Mouse (Mus musculus): ENCODE measurements at regions not wholly inside any gene's neighbourhood (a gene's known extent, or its start where the extent isn't known, plus 50 kb on each side); places are given as distances from the start of the nearest gene placed in this dataset.
"Not testable (repeated sequence)": the region's sequence is repeated elsewhere in the genome, so short reads cannot be mapped to it uniquely, and the experiment has no call there.

DNA sequence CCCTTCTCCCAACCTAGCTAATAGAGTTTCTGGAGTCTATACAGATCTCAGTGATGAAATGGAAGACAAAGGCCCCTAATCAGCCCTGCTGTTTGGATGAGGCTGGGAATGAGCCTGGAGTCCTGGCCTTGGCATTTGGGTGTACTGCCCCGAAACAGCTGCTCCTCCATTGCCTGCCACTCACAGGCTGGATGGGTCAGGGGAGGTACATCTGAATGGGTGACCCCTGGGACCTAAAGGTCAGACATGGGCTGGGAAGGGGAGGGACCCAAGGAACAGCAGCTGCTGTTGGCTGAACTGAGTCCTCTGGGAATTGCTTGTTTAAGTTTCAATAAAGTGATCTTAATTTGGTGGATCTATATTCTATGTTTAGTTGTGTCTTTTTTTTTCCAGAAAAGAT is 316.9 kb downstream of the Tox3 start:
- dilution Hi-C loops (cut with MboI; ENCODE audit: extremely low pct_ligation_motif_present, extremely low pct_unique_long_range_greater_than_20kb, low sequenced_read_pairs), result no loop called here
- H3K36me3 ChIP-seq (replicated peaks in 1 of 2; ENCODE audit: control insufficient read depth in 1 of 2, insufficient read depth in 1 of 2, low read length in 1 of 2), result no peaks in the 10 kb centered on the region
- no peak overlapping the region for H3K4me3 ChIP-seq (replicated peaks in 1 of 3; ENCODE audit: low read depth in 2 of 3, low read length in 2 of 3, poor library complexity in 1 of 3)
- in situ Hi-C loops (cut with MboI; ENCODE audit: low pct_ligation_motif_present, low pct_unique_long_range_greater_than_20kb, low sequenced_read_pairs), result no loop called here
- TF ChIP-seq BHLHE40 (IDR thresholded peaks at IDR 0.05; ENCODE audit: low read depth, low read length) (no peak), JUN (IDR thresholded peaks at IDR 0.05; ENCODE audit: insufficient read depth, low read depth, low read length) (no peak), SMC3 (IDR thresholded peaks at IDR 0.05; ENCODE audit: low read depth, low read length) (no peak), MXI1 (IDR thresholded peaks at IDR 0.05; ENCODE audit: low read depth, low read length) (no peak), RAD21 (IDR thresholded peaks at IDR 0.05; ENCODE audit: low read depth, low read length) (no peak), POLR2AphosphoS2 (IDR thresholded peaks at IDR 0.05; ENCODE audit: low read depth, low read length) (no peak), SIN3A (IDR thresholded peaks at IDR 0.05; ENCODE audit: low read length) (no peak), PAX5 (IDR thresholded peaks at IDR 0.05; ENCODE audit: low read length) (no peak), POLR2A (IDR thresholded peaks at IDR 0.05; ENCODE audit: low read depth, low read length) (no peak), ELF1 (IDR thresholded peaks at IDR 0.05; ENCODE audit: low read depth, low read length) (no peak), RCOR1 (conservative IDR thresholded peaks at IDR 0.05; ENCODE audit: low read depth, low read length) (no peak), JUND (conservative IDR thresholded peaks at IDR 0.05; ENCODE audit: low read depth, low read length) (no peak), E2F4 (IDR thresholded peaks at IDR 0.05; ENCODE audit: insufficient replicate concordance, low read depth, low read length) (no peak), MEF2A (IDR thresholded peaks at IDR 0.05; ENCODE audit: borderline replicate concordance, low read depth, low read length) (no peak), HCFC1 (IDR thresholded peaks at IDR 0.05; ENCODE audit: low read depth, low read length) (no peak), NELFE (IDR thresholded peaks at IDR 0.05; ENCODE audit: low read depth, low read length) (no peak), CHD2 (IDR thresholded peaks at IDR 0.05; ENCODE audit: low read length) (no peak), EP300 (IDR thresholded peaks at IDR 0.05; ENCODE audit: low read length) (no peak), MAZ (IDR thresholded peaks at IDR 0.05; ENCODE audit: low read depth, low read length) (no peak)
- H3K4me1 ChIP-seq (ENCODE audit: control insufficient read depth in 1 of 2, insufficient read depth in 2 of 2), result no peaks in the 10 kb centered on the region
- H3K27ac ChIP-seq (ENCODE audit: insufficient read depth, low read depth), result no peak overlapping the region
- H3K79me2 ChIP-seq (replicated peaks; ENCODE audit: control insufficient read depth, extremely low read depth, insufficient read depth, poor library complexity, severe bottlenecking), result no peaks in the 10 kb centered on the region
- no peak for DNase-seq (ENCODE audit: extremely low read depth)
- H3K4me2 ChIP-seq (ENCODE audit: insufficient read depth, low read depth, poor library complexity, severe bottlenecking), result no peak overlapping the region
- H3K9me3 ChIP-seq (replicated peaks; ENCODE audit: low read length), result no peaks in the 10 kb centered on the region
- no peaks in the 10 kb centered on the region for H3K27me3 ChIP-seq (replicated peaks)
- H3K9ac ChIP-seq (ENCODE audit: insufficient read depth, low read depth), result no peak overlapping the region

DNA sequence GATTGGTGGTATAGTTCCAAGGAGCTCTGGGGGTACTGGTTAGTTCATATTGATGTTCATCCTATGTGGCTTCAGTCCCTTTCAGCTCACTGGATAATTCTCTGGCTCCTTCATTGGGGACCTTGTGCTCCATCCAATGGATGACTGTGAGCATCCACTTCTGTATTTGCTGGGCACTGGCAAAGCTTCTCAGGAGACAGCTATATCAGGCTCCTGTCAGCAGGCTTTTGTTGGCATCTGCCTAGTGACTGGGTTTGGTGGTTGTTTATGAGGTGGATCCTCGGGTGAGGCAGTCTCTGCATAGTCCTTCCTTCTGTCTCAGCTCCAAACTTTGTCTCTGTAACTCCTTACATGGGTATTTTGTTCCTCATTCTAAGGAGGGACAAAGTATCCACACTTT is 330.2 kb downstream of the Tox3 start:
- dilution Hi-C loops (cut with MboI; ENCODE audit: extremely low pct_ligation_motif_present, extremely low pct_unique_long_range_greater_than_20kb, low sequenced_read_pairs); DNase-seq (ENCODE audit: extremely low read depth); H3K9ac ChIP-seq (ENCODE audit: insufficient read depth, low read depth): not testable (repeated sequence)

More for the DNA sequence above, 330.2 kb downstream of the Tox3 start:
- H3K9me3 ChIP-seq (replicated peaks; ENCODE audit: low read length); H3K27me3 ChIP-seq (replicated peaks); H3K4me2 ChIP-seq (ENCODE audit: insufficient read depth, low read depth, poor library complexity, severe bottlenecking); H3K4me3 ChIP-seq (replicated peaks in 1 of 3; ENCODE audit: low read depth in 2 of 3, low read length in 2 of 3, poor library complexity in 1 of 3); H3K27ac ChIP-seq (ENCODE audit: insufficient read depth, low read depth); H3K36me3 ChIP-seq (replicated peaks in 1 of 2; ENCODE audit: control insufficient read depth in 1 of 2, insufficient read depth in 1 of 2, low read length in 1 of 2); H3K79me2 ChIP-seq (replicated peaks; ENCODE audit: control insufficient read depth, extremely low read depth, insufficient read depth, poor library complexity, severe bottlenecking): not testable (repeated sequence)
- in situ Hi-C loops (cut with MboI; ENCODE audit: low pct_ligation_motif_present, low pct_unique_long_range_greater_than_20kb, low sequenced_read_pairs), result loop anchor here (25.0 kb wide), 2 partner anchors 444 to 769 kb away; no protein-coding TSS in a partner anchor
- H3K4me1 ChIP-seq (ENCODE audit: control insufficient read depth in 1 of 2, insufficient read depth in 2 of 2), result peaks cover 0 to 30% of the 10 kb centered on the region in 2 experiments; a peak in 2 of 4 replicates
